Mouse (Mus musculus) kidney, adult 8-10 months (tissue): ENCODE measurements around the gene Ube2a.

ENCODE experiments used
- DNase-seq, 2 experiments: peaks; one replicate each; pipeline ENCODE4 v3.0.0; 2022

Gene Ube2a

DNA sequence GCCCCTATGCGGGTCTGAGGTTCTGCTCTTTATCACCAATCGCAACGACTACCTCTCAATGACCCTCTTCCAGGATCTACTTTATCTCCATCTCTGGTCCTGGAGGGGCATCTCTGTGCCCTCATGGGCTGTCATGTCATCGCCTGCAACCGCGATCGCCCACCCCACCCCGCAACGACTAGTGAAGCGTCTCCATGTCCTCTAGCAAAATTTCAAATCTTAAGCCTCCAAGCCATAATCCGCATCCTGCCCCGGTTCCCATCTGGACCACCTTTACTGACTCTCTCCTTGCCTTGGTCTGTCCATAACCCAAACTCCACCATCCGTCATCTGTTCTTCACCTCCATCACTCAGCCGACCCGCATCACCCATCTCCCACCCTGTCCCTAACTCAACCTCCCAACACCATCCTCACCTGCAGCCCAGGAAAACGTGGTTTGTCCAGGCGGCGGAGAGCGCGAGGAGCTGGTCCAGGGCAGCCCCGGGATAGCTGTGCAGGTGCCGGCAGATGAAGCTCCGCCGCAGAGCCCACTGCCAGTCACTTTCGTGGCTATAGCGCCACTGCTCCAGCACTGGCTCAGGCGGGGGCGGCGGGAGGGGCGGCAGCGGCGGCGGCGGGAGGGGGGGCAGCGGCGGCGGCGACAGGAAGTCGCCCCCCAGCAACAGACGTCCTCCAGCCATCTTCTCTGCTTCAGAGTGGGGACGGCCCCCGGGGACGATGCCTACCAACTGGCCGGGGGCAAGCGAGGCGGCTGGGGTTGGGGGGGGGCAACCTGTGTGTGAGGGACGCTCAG, 28.8 kb downstream of the Ube2a start, which contains the start of gene Nkrf:
Nkrf (minus strand) TSS at position 579 of the 794 bp plus-strand sequence.
- DNase-seq, result no peak

DNA sequence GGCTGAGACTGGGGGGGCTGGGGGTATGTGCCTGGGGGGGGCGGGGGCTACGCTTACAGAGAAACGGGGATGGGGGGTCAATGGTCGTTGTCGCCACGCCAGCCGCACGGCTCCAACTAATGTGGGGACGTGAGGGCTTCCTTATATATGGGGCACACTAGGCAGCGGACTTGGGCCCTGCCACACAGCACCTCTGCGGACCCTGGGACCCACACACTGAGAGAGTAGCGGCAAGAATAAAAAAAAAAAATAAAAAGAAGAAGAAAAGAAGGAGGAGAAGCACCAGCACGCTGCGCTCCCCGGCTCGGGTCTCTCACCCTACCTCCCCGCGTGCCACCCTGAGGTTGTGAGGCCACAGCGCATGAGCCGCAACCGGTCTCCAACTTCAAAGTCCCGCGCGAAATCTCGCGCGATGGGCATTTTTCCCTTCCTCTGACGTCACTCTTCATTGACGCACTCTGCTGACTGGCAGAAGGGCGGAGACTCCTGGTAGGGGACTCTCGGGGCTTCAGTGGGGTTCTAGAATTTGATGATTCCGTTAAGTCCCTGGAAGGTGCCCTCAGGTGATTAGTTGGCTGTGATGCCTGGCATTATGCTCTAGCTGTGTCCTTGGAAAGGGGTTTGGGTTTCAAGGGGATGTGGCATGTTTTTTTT, 29.5 kb downstream of the Ube2a start:
- DNase-seq, result peak; percentile 92 to 93

DNA sequence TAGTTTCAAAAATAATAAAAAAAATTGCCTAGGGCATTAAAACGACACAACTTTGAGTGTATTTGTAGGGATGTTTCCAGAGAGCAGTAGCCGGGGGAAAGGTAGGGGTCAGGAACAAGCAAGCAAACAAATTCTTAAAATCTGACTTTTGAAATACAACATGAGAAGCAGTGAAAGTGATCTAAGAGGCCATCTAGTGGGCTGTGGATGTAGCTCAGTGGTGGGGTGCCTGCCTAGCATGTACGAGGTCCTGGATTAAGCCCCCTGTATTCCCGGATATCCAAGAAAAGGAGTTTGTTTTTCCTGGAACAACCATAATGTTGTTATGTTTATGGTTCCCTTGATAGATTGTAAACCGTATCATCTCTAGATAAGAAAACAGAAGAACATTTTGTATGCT, 32.8 kb downstream of the Ube2a start:
- no peak for DNase-seq

DNA sequence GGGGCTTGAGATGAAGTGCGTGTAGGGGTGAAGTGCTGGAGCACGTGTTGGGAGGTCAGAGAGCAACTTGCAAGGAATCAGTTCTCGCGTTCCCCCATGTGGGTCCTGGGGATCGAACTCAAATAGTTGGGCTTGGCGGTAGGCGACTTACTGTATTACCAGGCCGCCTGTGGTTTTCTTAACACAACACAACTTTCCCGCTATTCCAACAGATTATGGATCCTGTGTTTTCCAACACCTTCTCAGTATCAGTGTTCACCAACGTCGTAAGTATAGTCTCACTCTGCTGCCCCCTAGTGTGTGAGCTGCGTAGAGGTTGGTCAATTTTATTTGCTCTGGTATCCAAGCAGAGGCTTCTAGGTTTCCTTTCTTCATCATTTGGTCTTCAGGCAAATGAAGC, 37.6 kb downstream of the Ube2a start:
- DNase-seq, result peak in 1 of 2 experiments; percentile 35

DNA sequence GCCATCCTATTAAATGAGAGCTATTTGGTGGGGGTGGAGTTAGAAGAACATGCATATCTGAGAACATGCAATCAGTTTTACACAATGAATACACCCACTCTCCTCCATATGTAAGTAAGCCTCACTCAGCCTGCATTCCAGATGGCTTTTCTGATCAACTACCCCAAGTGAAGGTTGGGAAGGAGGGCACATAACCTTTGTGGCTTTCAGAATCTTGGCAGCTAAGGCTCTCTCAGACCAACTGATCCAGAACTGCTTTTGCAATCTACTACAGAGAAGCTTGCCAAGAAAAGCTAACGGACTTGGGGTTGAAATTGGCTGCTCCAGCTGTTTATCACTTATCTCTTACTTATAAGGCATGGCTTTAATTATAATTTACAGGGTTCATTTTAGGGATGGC, 44.0 kb downstream of the Ube2a start:
- DNase-seq, result no peak

DNA sequence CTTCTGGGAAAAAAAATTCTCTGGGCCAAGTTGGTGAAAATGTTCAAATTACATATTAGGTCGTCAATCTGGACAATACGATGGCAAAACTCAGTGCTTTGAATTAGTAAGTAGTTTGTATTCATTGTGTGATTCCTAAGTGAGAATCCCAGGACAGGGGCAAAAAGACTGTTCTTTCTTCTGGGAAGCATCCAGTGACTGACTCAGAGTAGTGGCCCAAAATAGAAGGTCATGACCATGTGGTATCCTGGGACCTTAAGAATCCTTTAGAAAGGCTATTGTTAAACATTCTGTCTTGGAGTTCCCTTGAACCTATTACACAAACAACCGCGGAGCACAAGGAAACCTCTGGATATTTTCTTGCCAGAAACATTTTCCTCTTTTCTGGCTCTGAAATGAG, 47.6 kb downstream of the Ube2a start:
- no peak for DNase-seq

DNA sequence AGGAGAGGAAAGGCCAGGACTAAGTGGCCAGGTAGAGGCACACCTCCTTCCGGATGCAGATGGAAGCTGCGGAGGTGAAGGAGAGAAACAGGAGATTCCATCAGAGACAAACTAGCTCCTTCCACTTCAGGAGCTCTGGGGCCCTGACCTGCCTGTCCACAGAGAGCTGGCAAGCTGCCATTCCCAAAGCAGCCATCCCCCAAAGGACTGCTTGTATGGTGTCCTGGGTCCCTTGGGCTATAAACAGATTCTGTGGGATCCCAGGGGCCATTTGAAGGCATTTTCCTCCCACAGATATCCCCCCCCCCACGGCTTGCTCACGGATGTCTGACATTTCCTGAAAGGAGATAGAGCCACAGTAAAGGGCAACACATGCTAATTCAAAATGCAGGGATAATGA, 55.1 kb downstream of the Ube2a start:
- no peak for DNase-seq

DNA sequence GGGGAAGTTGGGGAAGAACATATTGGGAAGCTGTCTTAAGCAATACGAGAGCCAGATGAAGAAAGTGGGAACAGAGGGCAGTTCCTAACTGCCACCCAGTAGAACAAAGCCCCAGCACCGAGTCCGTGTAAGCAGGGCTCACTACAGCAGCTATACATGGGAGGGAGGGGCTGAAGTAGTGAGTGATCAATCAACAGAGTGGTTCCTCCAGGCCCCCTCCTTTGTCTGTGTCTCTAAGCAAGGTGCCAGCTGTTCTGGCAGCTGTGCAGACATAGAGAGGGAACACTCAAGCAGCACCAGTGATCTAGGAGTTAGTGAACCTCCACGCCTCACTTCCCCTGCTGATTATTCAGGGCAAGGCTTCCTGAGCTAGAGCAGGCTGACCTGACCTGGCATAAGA, 56.0 kb downstream of the Ube2a start:
- no peak for DNase-seq

DNA sequence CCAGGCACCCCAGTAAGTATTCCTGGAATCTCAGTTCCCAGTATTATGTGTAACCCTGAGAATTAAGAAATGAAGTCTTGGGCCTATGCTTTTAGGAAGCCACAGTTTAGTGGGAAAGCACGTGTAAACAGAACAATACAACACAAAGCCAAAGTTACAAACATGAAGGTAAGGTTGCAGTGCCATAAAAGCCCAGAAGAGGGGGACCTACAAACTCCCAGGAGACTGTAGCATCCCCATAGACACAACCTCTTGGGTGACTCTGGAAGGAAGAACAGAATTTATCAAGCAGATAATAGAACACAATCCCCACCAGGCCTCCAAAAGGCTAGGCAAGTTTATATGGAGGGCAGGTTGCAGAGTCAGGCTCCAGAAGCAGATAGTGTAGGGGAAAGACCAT, 56.9 kb downstream of the Ube2a start:
- peak in 1 of 2 experiments; percentile 8 for DNase-seq
